10 mouse cellular contexts compared by ENCODE assay signal in genomic region chr16:77536746-77537145, GRCm38 (mm10).
DNase-seq lines count a peak whose midpoint lies in the region; ATAC-seq and TF ChIP-seq lines count a peak whose summit lies in the region.
"Had no signal": no experiment of that assay in that cellular context is flagged by ENCODE, and none has a peak within 500 bp of the region (broad histone marks: within the 10 kb centered on the region; RNA-seq: fewer than 3 reads in every experiment).

No protein-coding gene starts in this region.

- peak overlapping the region; percentile 35 for H3K4me3 ChIP-seq in hindbrain, embryonic 15.5 days
- no peak overlapping the region for H3K4me3 ChIP-seq in midbrain, embryonic 12.5 days
- H3K4me3 ChIP-seq in heart, embryonic 11.5 days (ENCODE audit: low read depth, low read length) = no peak overlapping the region
- H3K4me3 ChIP-seq: myocyte had no signal

- peak overlapping the region; percentile 46 for H3K9ac ChIP-seq in hindbrain, embryonic 15.5 days
- H3K9ac ChIP-seq in midbrain, embryonic 12.5 days (replicated peaks) = peak overlapping the region; percentile 41
- H3K9ac ChIP-seq in heart, embryonic 11.5 days (ENCODE audit: low read depth, low read length) = no peak overlapping the region

- peak overlapping the region; percentile 57 for H3K4me2 ChIP-seq in hindbrain, embryonic 15.5 days
- H3K4me2 ChIP-seq in midbrain, embryonic 12.5 days (replicated peaks) = peak overlapping the region; percentile 40
- no peak overlapping the region for H3K4me2 ChIP-seq in heart, embryonic 11.5 days

- peak; percentile 93 for ATAC-seq in hindbrain, embryonic 15.5 days (ENCODE audit: low FRiP score, low read depth)
- ATAC-seq in midbrain, embryonic 12.5 days (ENCODE audit: low FRiP score, low read depth) = peak; percentile 87
- no peak for ATAC-seq in heart, embryonic 11.5 days (replicated peaks; ENCODE audit: insufficient number of reproducible peaks, low FRiP score, low TSS enrichment)
- ATAC-seq: Patski had no signal

- H3K4me1 ChIP-seq in hindbrain, embryonic 15.5 days (replicated peaks) = peaks cover 8% of the 10 kb centered on the region
- H3K4me1 ChIP-seq in midbrain, embryonic 12.5 days = peaks cover 14% of the 10 kb centered on the region
- no peaks in the 10 kb centered on the region for H3K4me1 ChIP-seq in heart, embryonic 11.5 days (ENCODE audit: control insufficient read depth, insufficient read depth, low read length)

- no peaks in the 10 kb centered on the region for H3K27me3 ChIP-seq in hindbrain, embryonic 15.5 days
- no peaks in the 10 kb centered on the region for H3K27me3 ChIP-seq in midbrain, embryonic 12.5 days
- H3K27me3 ChIP-seq in heart, embryonic 11.5 days (ENCODE audit: control insufficient read depth, insufficient read depth, low read length) = no peaks in the 10 kb centered on the region
- H3K27me3 ChIP-seq: Patski had no signal

- TF ChIP-seq CTCF in brain, embryonic 14.5 days (IDR thresholded peaks at IDR 0.05; ENCODE audit: borderline replicate concordance, extremely low read depth, insufficient read depth, insufficient read length) = no peak

- 12% methylated on average over 10 of the region's 10 CpGs for WGBS in hindbrain, embryonic 15.5 days
- 48% methylated on average over 10 of the region's 10 CpGs for WGBS in midbrain, embryonic 12.5 days
- WGBS in heart, embryonic 11.5 days (ENCODE audit: insufficient replicate concordance) = 83% methylated on average over 10 of the region's 10 CpGs

- DNase-seq in brain, embryonic 14.5 days (ENCODE audit: low read depth) = peak; percentile 95
- DNase-seq in cerebellum, postnatal 36 days = peak; percentile 7 to 24
- DNase-seq in adrenal gland, adult 2 months = no peak
- DNase-seq in spleen, postnatal 4 days (ENCODE audit: low spot score in 2 of 2) = no peak
- DNase-seq in thymus, adult 18-20 months = no peak

- no peaks in the 10 kb centered on the region for H3K9me3 ChIP-seq in hindbrain, embryonic 15.5 days
- H3K9me3 ChIP-seq in midbrain, embryonic 12.5 days = no peaks in the 10 kb centered on the region
- H3K9me3 ChIP-seq in heart, embryonic 11.5 days (replicated peaks; ENCODE audit: control insufficient read depth, low read length) = no peaks in the 10 kb centered on the region

- peak overlapping the region; percentile 95 for H3K27ac ChIP-seq in hindbrain, embryonic 15.5 days (replicated peaks)
- H3K27ac ChIP-seq in midbrain, embryonic 12.5 days (replicated peaks) = peak overlapping the region; percentile 88
- H3K27ac ChIP-seq in heart, embryonic 11.5 days (ENCODE audit: low read depth, low read length) = no peak overlapping the region

- no peak for TF ChIP-seq POLR2A in brain, embryonic 14.5 days (IDR thresholded peaks at IDR 0.05; ENCODE audit: borderline replicate concordance, extremely low read depth, insufficient read depth, insufficient read length, poor library complexity, severe bottlenecking)

- H3K36me3 ChIP-seq in hindbrain, embryonic 15.5 days = no peaks in the 10 kb centered on the region
- no peaks in the 10 kb centered on the region for H3K36me3 ChIP-seq in midbrain, embryonic 12.5 days
- no peaks in the 10 kb centered on the region for H3K36me3 ChIP-seq in heart, embryonic 11.5 days (ENCODE audit: control insufficient read depth, insufficient read depth, low read length)

Comparison
In these comparisons a context has a peak if more than half of its experiments do, and no peak if none do; other contexts are left out.
1. DNase-seq: peak in brain, embryonic 14.5 days (single experiment) and cerebellum, postnatal 36 days (2 of 2); none in adrenal gland, adult 2 months (single experiment), spleen, postnatal 4 days (0 of 2) and thymus, adult 18-20 months (0 of 2).